Mouse (Mus musculus): ENCODE data around the gene Rbm5.
A peak's percentile ranks its signal among the peaks of the same experiment; 100 is the strongest.

Rbm5 gene

DNA sequence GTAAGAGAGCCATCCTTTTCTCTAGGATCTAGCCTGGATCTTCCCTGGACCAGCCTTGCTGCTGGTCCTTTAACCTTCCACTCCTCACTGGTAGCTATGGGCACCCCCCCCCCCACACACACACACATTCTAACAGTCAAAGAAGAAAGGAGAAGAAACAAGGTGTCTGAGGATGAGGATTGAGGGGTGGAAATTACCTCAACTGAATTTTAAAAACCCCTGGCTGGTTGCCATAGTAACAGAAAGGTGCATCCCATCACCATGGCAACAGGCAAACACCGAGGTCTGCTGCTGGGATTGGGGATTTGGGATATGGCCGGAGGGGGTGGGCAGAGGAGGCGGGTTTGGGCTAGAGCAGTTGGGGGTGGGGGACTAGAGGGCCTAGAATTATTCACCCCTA, 41.1 kb downstream of the Rbm5 start:
- DNase-seq (ENCODE audit: low spot score) = no peak

DNA sequence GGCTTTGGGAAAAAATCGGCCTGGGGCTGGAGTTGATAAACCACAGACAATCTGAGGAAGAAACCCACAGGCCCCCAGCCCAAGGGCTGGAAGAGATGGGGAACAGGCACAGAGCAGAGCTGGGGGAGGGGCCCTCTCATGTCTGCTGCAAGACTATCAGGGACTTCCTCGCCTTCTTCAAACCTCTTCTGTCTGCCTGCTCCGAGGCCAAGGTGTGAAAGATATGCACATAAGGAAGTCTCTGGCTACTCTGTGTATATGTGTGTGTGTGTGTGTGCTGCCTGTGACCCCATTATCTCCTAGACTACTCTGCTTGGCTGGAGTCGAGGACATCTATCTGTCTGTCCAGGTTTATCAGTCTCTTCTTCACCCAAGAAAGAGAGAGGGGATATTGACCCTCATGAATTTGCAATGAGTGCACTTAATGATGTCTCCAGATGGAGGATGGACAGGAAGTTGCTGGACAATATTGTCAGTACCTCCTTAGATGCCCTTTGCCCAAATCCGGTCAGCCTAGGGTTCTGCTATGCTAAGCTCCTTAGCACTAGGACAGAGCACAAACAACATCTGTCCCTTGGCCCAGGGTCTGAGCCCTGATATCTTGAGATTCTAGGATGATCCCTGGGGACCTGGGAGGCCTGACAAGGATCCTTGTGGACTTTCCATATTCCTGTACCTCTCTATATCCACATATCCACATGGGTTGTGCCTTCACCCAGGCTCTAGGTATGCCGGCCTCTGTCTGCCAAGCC, 41.7 kb downstream of the Rbm5 start:
- DNase-seq (ENCODE audit: low spot score) = no peak

DNA sequence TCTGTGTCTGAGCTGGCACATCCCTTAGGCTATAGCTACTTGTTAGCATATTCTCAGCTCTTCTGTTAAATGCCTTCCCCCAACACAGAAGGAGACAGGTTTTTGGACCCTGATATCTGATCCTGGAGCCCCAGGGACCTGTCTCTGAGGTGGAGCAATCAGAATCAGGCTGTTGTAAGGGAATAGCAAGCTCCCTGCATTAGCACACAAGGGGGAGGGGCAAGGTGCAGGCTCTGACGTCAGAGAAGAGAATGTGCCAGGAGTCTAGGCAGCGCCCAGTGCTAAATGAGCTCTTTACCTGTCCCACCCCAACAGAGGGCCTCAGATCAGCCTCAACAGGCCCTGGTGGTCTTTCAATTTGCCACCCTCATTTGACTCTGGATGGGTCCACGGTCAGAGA, 43.8 kb downstream of the Rbm5 start:
- DNase-seq (ENCODE audit: low spot score) = no peak

DNA sequence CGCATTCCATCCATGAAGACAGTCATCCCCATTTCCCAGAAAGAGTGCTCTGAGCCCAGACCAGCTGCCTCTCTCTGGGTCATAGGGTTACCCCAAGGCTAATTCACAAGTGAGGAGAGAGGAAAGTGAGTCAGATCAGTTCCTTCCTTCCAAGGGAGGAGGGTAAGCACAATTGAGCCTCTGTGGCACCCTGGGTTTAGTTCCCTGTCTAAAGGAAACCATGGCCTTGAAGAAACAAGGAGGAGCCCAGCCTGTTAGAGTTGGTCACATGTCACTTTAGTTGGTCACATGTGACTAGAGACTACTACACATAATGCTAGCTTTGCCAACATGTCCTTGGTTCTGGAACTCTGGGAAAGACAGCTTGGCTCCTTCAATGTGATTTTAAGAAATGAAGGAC, 46.0 kb downstream of the Rbm5 start:
- DNase-seq (ENCODE audit: low spot score) = no peak

DNA sequence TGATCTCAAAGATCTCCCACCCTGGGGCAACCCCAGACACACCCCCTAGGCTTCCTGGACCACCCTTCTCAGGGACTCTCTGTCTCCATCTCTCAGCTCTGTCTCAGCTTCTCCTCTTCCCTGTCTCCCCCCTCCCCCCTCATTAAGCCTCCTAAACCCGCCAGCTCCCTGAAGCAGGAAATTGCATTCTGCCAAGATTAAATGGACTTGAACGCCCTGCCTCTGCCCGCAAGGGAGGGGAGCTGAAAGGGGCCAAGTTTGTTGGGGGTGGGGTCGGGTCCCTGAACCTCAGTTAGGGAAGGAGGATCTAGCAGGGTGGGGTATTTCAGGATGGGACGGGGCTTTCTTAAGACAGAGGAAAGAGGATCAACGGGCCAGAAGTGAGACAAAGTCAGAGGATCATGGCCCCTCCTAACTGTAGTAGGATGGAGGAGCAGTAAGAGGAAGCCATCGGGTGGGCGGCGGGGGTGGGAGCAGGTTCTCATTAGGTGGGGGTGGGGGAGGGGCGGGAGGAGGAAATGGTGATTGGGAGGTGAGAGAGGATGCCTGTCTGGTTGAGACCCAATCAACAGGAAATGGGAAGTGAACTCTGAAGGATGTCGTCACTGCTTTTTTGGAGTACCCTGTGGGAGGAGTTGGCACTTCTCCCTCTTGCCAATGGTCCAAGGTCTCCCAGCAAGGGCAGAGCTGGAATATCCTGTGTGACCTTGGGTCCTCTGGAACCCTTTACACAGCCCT, 46.8 kb downstream of the Rbm5 start:
- no peak for DNase-seq (ENCODE audit: low spot score)

DNA sequence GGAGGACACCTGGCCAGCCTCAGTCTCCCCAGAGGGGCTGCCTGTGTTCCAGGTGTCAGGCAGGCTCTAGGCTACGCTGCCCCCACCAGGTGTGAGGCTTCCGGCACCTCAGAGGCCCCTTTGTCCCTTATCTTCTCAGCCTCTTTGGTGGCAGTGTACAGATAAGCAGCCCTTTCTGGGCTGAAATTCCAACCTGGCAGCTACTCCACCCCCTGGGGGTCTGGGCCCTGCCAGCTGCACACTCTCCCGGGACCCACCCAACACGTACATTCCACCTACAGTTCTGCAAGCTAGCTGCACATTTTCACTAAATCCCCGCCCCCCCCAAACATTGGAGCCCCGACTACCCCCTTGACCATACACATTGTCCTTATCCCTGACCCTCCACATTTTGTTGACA, 47.5 kb downstream of the Rbm5 start:
- no peak for DNase-seq (ENCODE audit: low spot score)

DNA sequence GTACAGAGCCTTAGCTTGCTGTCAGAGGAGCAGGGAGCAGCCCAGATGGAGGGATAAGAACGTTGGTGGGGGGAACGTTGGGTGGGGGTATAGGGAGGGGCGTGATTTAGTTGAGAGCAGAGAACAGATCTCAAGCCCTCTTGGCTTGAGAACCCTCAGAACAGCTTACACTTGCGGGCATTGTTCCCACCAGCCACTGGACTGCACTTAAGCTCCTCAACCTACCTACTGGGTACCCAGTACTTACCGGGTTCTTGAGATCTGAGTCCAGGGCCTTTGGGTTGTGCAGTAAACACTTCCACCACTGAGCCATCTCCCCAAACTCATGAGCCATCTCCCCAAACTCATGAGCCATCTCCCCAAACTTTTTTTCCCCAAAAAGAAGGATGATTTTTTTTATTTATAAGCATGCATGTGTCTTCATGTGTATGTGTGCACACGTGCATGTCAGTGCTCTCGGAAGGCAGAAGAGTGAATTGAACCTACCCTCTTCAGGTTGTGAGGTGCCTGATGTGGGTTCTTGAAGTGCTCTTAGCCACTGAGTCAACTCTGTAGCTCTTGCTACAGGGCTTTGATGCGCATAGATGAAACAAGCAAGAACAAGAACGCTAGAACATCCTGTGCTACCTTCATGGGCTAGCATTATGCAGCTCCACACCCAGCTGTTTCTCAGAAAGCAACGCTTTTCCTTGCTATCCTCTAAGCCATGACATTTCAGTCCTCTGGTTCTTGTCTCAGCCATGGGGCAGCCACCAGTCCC, 51.8 kb downstream of the Rbm5 start:
- no peak for DNase-seq (ENCODE audit: low spot score)

DNA sequence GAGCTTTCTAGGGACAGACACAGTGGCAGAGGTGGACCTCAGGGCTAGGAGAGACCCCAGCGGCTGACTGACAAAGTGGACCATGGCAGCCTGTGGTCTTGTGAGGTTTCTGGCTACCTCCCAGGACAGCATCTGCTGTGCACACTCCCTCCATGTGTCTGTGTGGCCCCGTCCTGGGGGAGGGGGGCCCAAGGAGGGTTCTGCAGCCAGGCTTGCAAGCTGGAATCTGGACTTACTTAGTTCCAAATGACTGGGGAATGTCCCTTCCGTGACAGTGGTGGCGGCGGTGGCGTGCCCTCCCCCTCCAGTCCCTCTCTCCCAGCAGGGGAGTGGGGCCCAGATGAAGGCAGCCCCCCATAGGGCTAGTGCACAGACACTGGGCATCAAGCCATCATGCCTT, 53.8 kb downstream of the Rbm5 start:
- DNase-seq (ENCODE audit: low spot score) = no peak

DNA sequence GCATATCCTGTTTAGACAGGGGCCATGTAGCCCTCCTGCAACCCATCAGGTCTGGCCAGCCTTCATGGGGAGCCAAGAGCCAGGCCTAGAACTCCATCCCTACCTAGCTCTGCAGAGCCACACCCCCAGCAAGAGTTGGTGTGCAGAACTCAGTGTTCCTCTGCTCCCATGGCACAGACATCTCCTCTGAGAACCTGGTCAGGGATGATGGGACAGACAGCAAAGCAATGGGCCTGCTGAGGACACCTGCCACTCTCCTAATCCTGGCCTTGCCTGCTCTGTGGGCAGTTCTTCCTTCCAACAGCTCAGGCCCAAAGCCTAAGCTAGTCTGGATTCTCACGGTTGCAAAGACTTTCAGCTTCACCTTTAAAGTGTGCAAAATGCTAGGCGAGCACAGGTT, 55.2 kb downstream of the Rbm5 start:
- no peak for DNase-seq (ENCODE audit: low spot score)

DNA sequence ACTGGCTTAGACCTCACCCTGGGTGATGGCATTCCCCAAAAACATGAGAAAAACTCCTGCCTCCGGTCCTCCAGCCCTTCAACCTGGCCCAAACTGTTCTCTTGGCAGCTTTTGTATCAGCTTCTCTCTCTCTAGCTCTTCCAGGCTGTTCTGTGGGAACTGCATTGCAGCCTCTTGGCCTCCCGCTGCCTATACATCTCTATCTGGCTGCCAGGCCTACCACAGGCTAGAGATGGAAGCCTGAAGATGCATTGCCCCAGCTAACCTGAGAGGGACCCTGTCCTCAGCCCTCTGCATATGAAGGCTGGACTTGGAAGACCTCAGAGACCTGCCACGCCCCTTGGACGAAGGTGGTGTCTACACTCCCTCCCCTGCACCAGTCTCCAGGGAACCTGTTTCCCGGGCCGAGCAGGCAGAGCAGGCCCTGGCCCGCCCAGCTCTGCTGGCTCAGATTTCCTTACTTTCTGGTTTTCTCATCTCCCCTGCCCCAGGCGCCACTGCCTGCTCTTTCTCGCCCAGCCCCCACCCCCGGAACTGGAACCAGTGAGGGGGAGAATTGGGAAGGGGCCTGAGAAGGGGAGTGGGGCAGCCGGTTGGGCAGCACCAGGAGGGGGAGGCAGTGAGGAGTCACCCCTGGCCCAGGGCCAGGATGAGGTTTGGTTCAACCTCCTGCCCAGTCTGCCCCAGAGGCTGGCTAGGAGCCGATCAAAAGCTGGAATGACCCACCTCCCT, 56.4 kb downstream of the Rbm5 start:
- DNase-seq (ENCODE audit: low spot score) = peak; percentile 58

DNA sequence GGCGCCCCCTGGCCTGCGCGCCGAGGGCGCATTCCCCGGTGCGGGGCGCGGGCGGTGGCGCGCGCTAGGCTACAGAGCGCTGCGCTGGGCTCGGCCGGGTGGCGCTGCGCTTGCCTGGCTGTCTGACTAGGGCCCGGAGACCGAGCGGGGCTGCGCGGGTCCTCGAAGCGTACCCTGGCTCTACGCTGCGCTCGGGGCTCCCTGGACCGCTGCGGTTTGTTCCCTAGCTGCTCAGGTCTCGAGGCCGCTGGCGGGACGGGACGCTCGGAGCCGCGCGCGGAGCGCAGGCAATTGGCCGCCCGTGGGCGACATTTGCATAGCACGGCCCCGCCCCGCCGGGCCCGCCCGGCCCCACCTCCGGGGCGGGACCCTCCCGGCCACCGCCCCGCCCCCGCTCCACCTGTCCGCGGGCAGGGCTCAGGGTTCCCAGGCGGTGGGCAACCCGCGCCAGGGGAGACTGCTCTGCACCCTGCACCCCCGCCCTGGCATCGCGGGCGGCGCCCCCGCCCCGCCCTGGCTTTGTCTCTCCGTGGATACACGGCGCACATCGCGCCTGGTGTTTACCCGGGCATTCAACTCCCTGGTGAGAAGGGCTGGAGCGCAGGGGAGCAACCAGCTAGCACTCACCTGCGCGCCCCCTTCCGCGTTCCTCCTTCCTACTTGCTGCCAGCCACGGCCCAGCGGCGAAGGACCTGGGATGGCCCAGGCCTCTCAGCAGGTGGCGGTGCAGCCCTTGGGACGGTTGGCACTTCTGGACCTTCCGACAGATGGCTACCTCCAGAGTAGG, 60.9 kb downstream of the Rbm5 start, which contains the start of gene Sema3f:
TSS of gene Sema3f (minus strand) at position 779 of the 787 bp plus-strand sequence.
- peak; percentile 73 for DNase-seq (ENCODE audit: low spot score)

DNA sequence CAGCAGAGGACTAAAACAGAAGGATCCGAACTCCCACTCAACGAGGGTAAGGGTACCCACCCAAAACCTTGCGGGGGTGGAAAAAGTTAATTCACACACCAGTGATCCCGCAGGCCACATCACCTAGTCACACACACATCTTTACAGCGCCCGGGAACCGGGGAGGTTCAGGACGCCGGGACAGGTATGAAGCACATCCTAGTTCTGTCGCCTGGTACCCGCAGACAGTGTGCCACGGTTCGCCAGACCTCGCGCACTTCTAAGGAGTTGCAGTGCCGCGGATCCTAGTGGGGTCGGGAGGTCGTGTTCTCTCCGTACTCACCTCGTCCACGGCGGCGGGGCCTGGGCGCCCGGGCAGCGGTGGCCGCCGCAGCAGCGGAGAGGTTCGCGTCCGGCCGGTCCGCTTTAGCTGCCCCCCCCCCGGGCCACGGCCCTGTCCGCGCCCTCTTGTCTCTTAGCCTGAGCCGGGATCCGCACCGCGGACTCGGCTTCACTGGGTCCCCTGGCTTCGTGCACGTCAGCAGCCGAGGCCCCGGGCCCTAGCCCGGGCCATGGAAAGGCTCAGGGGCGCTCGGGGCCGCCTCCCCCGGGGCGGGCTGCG, 61.6 kb downstream of the Rbm5 start:
- DNase-seq (ENCODE audit: low spot score) = no peak

DNA sequence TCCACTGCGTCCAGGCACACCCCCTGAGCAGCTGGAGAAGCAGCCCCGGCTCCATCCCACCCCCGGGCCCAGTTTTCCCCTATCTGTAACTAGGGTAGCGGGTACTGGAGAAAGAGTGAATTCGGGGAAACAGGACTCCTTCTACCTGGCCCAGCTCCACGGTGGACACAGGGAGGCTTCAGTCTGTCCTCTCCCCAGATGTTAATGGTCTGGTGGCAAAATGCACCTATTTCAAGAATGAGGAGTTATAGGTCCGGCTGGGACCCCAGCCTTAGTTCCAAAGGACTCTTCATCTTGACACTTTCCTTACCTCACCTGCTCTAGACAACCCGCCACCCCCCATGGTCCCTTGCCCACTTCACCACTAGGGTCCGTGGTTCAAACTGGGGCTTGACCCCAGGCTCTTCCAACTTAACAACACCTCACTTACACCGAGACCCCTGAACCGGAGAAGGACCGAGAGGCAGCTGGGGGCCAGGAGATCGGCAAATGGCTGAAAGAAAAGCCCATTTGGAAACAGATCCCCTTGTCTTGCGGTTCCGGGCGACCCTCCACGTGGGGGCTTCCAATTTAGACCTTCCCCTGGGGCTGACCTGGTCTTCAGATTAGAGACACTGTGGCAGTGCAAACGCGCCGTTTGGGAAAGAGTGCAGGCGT, 62.2 kb downstream of the Rbm5 start:
- no peak for DNase-seq (ENCODE audit: low spot score)

DNA sequence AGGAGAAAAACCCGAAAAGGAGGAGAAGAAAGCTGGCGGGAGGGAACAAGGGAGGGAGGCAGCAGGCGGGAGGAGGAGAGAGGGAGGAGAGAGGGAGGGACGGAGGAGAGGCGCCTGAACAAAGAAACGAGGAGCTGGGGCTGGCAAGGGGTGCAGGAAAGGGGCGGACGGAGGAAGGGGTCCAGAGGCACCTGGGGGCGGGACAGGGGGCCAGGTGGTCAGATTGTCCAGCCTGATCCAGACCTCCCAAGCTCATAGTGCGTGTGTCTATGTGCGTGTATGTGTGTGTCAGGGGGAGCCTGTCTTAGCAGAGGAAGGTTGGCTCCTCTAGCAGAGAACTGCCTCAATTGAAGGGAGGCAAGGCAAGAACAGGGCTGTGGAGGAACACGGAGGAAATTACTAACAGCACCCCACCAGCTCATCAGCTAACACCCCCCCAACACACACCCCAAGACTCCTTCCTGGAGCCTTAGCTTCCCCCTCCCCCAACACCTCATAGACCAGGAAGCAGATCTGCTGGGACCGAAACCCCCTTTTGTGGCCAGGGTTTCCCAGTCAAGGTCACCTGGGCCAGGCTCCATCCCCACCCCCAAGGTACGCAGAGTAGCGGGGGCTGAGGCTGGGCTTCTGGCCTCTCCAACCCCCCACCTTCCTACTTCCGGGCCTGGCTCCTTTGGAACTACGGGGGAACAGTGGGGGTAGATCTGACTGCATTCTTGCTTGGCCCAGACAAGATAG, 62.9 kb downstream of the Rbm5 start:
- DNase-seq (ENCODE audit: low spot score) = no peak

DNA sequence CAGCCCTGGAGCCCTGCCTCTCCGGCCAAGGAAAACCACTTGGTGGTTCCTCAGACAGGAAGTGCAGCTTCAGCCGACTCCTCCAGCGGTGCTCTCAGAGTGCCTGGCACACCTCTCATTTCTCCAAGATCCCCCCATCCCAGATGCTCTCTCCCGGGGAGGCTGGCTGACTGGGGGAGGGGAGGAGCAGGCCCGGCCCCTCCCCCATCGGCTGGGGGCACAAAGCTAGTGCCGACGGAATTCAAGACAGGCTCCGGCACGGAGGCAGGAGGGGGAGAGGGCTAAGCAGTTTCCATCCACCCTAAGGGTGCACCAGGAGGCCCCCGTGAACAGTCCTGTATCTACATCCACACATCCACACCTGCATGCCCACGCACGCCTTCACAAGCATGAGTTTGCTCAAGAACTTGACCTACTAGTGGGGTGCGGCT, 64.0 kb downstream of the Rbm5 start:
- no peak for DNase-seq (ENCODE audit: low spot score)

DNA sequence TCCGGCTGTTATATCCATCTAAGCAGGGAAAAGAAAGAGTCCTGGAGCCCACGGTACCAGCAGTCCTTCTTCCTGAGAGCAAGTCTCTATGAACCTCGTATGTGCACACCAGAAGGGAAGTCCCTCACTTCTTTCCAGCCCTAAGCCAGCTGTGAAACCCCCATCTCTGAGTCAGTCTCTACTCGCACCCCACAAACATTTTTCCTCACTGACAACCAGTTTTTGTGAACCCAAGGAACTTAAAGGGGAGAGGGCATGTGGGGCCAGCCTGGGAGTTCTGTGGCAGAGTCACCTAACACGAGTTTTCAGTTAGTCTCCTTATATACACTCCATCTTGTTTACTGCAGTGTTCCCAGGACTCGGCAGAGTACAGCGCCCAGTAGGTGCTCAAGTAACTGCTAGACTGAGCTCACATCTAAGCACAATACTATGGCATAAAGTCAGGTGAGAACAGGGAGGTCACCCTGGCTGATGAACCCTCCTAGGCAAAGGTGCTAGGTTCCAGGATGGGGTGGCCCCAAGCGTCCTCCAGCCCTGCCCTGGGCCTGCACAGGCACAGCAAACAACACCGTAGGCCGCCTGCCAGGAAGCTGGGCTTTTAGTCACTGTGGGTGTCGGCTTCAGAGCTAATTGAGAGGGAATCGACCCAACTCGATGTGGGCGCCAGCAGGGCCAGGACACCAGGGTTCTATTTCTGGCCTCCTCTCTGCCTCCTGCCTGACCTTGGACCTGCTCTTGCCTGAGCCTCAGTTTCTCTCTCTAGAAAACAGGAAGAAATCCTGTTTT, 67.3 kb downstream of the Rbm5 start:
- no peak for DNase-seq (ENCODE audit: low spot score)

DNA sequence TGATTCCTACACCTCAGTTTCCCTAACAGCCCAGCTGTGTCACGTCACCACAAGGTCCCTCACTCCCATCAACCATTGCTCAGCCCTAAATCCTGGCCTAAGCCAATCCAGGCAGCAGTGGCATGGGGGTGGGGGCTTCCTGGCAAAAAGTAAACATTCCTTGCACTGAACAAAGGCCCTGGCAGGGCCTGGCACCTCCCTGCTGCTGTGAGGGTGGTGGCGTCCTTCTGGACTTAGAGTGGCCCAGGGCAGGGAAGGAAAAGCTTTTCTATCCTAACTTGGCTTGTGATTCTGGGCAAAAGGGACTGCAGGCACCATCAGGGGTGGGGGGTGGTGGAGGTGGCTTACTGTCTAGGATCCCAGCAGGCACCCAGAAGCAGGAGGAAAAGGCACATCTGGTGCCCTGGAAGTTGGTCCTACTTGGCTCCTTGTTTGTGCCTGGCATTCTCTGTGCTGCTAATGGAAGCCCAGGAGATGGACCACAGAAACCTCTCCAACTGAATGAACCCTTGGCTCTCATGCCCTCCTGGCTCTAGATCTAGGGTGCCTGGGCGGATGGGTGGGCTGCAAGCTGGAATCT, 68.1 kb downstream of the Rbm5 start:
- no peak for DNase-seq (ENCODE audit: low spot score)

DNA sequence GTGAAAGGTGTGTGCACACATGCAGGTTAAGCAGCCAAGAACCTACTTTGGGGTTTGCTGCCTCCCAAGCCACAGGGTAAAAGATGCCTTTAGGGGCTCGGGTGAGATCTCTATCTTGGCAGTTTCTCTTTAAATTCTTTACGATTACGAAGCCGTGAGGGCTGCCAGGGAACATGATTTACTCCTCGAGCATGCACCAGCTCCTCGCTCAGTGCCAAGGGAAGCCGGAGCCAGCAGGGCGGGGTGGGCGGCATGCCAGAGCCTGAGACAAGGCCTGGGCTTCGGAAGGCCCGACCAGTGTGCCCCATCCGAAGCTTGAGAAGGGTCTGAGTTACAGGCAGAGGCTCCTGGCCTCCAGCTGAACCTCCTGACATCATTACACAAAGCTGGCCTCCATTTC, 69.2 kb downstream of the Rbm5 start:
- DNase-seq (ENCODE audit: low spot score) = peak; percentile 74

Measured in ovary, postnatal 10 days (tissue).